Mouse (Mus musculus): ENCODE results near the gene Gm11568. TPM values are rescaled to one million over a fixed set of nuclear protein-coding genes. Genes with fewer than 3 reads are reported as not detected.

Gene Gm11568
- polyA plus RNA-seq, 1 experiment from 2014 or later, result not detected

Other genes with a start within 250 kb of the Gm11568 start
- gene Gm11937, start 247.7 kb upstream of the Gm11568 start, polyA plus RNA-seq (2015; fragmentation: Nextera tagmentation; extraction: Ambion mirVana), result not detected in 2 replicates
- not detected in 2 replicates for gene Krtap2-4, start 243.1 kb upstream of the Gm11568 start, polyA plus RNA-seq (2015; fragmentation: Nextera tagmentation; extraction: Ambion mirVana)
- gene Gm11562, start 237.5 kb upstream of the Gm11568 start, polyA plus RNA-seq (2015; fragmentation: Nextera tagmentation; extraction: Ambion mirVana), result not detected in 2 replicates
- not detected in 2 replicates for gene Krtap4-1, start 229.7 kb upstream of the Gm11568 start, polyA plus RNA-seq (2015; fragmentation: Nextera tagmentation; extraction: Ambion mirVana)
- gene Krtap4-2, start 222.8 kb upstream of the Gm11568 start, polyA plus RNA-seq (2015; fragmentation: Nextera tagmentation; extraction: Ambion mirVana), result not detected in 2 replicates
- not detected in 2 replicates for gene Krtap4-7, start 213.8 kb upstream of the Gm11568 start, polyA plus RNA-seq (2015; fragmentation: Nextera tagmentation; extraction: Ambion mirVana)
- not detected in 2 replicates for gene Gm11555, start 207.7 kb upstream of the Gm11568 start, polyA plus RNA-seq (2015; fragmentation: Nextera tagmentation; extraction: Ambion mirVana)
- gene Gm11563, start 199.0 kb upstream of the Gm11568 start, polyA plus RNA-seq (2015; fragmentation: Nextera tagmentation; extraction: Ambion mirVana), result not detected in 2 replicates
- gene Krtap4-6, start 192.0 kb upstream of the Gm11568 start, polyA plus RNA-seq (2015; fragmentation: Nextera tagmentation; extraction: Ambion mirVana), result not detected in 2 replicates
- gene Gm14190, start 167.2 kb upstream of the Gm11568 start, polyA plus RNA-seq (2015; fragmentation: Nextera tagmentation; extraction: Ambion mirVana), result not detected in 2 replicates
- gene Gm14180, start 123.6 kb upstream of the Gm11568 start, polyA plus RNA-seq (2015; fragmentation: Nextera tagmentation; extraction: Ambion mirVana), result not detected in 2 replicates
- gene Gm11595, start 85.0 kb upstream of the Gm11568 start, polyA plus RNA-seq (2015; fragmentation: Nextera tagmentation; extraction: Ambion mirVana), result not detected in 2 replicates
- gene Krtap4-8, start 77.2 kb upstream of the Gm11568 start, polyA plus RNA-seq (2015; fragmentation: Nextera tagmentation; extraction: Ambion mirVana), result not detected in 2 replicates
- not detected in 2 replicates for gene Krtap4-9, start 72.7 kb upstream of the Gm11568 start, polyA plus RNA-seq (2015; fragmentation: Nextera tagmentation; extraction: Ambion mirVana)
- not detected in 2 replicates for gene Gm11596, start 64.5 kb upstream of the Gm11568 start, polyA plus RNA-seq (2015; fragmentation: Nextera tagmentation; extraction: Ambion mirVana)
- gene Gm11569, start 59.0 kb upstream of the Gm11568 start, polyA plus RNA-seq (2015; fragmentation: Nextera tagmentation; extraction: Ambion mirVana), result not detected in 2 replicates
- not detected in 2 replicates for gene Gm11554, start 53.5 kb upstream of the Gm11568 start, polyA plus RNA-seq (2015; fragmentation: Nextera tagmentation; extraction: Ambion mirVana)
- not detected in 2 replicates for gene Krtap4-13, start 48.0 kb upstream of the Gm11568 start, polyA plus RNA-seq (2015; fragmentation: Nextera tagmentation; extraction: Ambion mirVana)
- not detected in 2 replicates for gene Gm11564, start 42.3 kb upstream of the Gm11568 start, polyA plus RNA-seq (2015; fragmentation: Nextera tagmentation; extraction: Ambion mirVana)
- not detected in 2 replicates for gene 2300003K06Rik, start 19.9 kb upstream of the Gm11568 start, polyA plus RNA-seq (2015; fragmentation: Nextera tagmentation; extraction: Ambion mirVana)
- not detected in 2 replicates for gene Krtap4-16, start 6.3 kb upstream of the Gm11568 start, polyA plus RNA-seq (2015; fragmentation: Nextera tagmentation; extraction: Ambion mirVana)
- not detected in 2 replicates for gene Gm11559, start 6.6 kb downstream of the Gm11568 start, polyA plus RNA-seq (2015; fragmentation: Nextera tagmentation; extraction: Ambion mirVana)
- not detected in 2 replicates for gene Krtap9-1, start 15.5 kb downstream of the Gm11568 start, polyA plus RNA-seq (2015; fragmentation: Nextera tagmentation; extraction: Ambion mirVana)
- gene Gm11567, start 21.3 kb downstream of the Gm11568 start, polyA plus RNA-seq (2015; fragmentation: Nextera tagmentation; extraction: Ambion mirVana), result not detected in 2 replicates
- not detected in 2 replicates for gene Krtap31-1, start 50.0 kb downstream of the Gm11568 start, polyA plus RNA-seq (2015; fragmentation: Nextera tagmentation; extraction: Ambion mirVana)
- not detected in 2 replicates for gene Gm11565, start 56.8 kb downstream of the Gm11568 start, polyA plus RNA-seq (2015; fragmentation: Nextera tagmentation; extraction: Ambion mirVana)
- not detected in 2 replicates for gene Krtap31-2, start 78.4 kb downstream of the Gm11568 start, polyA plus RNA-seq (2015; fragmentation: Nextera tagmentation; extraction: Ambion mirVana)
- gene Krtap9-5, start 90.6 kb downstream of the Gm11568 start, polyA plus RNA-seq (2015; fragmentation: Nextera tagmentation; extraction: Ambion mirVana), result not detected in 2 replicates
- not detected in 2 replicates for gene Krtap29-1, start 121.1 kb downstream of the Gm11568 start, polyA plus RNA-seq (2015; fragmentation: Nextera tagmentation; extraction: Ambion mirVana)
- not detected in 2 replicates for gene Krtap16-1, start 128.7 kb downstream of the Gm11568 start, polyA plus RNA-seq (2015; fragmentation: Nextera tagmentation; extraction: Ambion mirVana)
- gene Krtap17-1, start 136.1 kb downstream of the Gm11568 start, polyA plus RNA-seq (2015; fragmentation: Nextera tagmentation; extraction: Ambion mirVana), result not detected in 2 replicates
- gene Krt33a, start 158.3 kb downstream of the Gm11568 start, polyA plus RNA-seq (2015; fragmentation: Nextera tagmentation; extraction: Ambion mirVana), result not detected in 2 replicates
- not detected in 2 replicates for gene Krt33b, start 172.0 kb downstream of the Gm11568 start, polyA plus RNA-seq (2015; fragmentation: Nextera tagmentation; extraction: Ambion mirVana)
- not detected in 2 replicates for gene Krt34, start 183.6 kb downstream of the Gm11568 start, polyA plus RNA-seq (2015; fragmentation: Nextera tagmentation; extraction: Ambion mirVana)
- gene Krt31, start 192.6 kb downstream of the Gm11568 start, polyA plus RNA-seq (2015; fragmentation: Nextera tagmentation; extraction: Ambion mirVana), result not detected in 2 replicates
- not detected in 2 replicates for gene Krt32, start 230.3 kb downstream of the Gm11568 start, polyA plus RNA-seq (2015; fragmentation: Nextera tagmentation; extraction: Ambion mirVana)
- gene Krt35, start 238.3 kb downstream of the Gm11568 start, polyA plus RNA-seq (2015; fragmentation: Nextera tagmentation; extraction: Ambion mirVana), result not detected in 2 replicates
- gene Krt36, start 247.7 kb downstream of the Gm11568 start, polyA plus RNA-seq (2015; fragmentation: Nextera tagmentation; extraction: Ambion mirVana), result not detected in 2 replicates

Measured in forebrain, embryonic 15.5 days (tissue).